Mouse (Mus musculus) adrenal gland, postnatal 4 days (tissue): Measurements from ENCODE around the gene Dglucy. TPM values are rescaled to one million over a fixed set of nuclear protein-coding genes. Genes with fewer than 3 reads are reported as not detected.

ENCODE experiments used
- DNase-seq, 2 experiments: peaks; one replicate each; pipeline ENCODE4 v3.0.0; 2021 to 2022; ENCODE audit warnings: low spot score in 2 of 2, mixed read lengths in 2 of 2
- total RNA-seq, 2 experiments: library from RNA; stranded (reverse); gene quantifications; 2 replicates each; pipeline ENCODE4 v1.2.3; 2021

The Dglucy gene
- total RNA-seq, 2 experiments from 2014 or later, result 11.3 to 11.5 TPM

DNA sequence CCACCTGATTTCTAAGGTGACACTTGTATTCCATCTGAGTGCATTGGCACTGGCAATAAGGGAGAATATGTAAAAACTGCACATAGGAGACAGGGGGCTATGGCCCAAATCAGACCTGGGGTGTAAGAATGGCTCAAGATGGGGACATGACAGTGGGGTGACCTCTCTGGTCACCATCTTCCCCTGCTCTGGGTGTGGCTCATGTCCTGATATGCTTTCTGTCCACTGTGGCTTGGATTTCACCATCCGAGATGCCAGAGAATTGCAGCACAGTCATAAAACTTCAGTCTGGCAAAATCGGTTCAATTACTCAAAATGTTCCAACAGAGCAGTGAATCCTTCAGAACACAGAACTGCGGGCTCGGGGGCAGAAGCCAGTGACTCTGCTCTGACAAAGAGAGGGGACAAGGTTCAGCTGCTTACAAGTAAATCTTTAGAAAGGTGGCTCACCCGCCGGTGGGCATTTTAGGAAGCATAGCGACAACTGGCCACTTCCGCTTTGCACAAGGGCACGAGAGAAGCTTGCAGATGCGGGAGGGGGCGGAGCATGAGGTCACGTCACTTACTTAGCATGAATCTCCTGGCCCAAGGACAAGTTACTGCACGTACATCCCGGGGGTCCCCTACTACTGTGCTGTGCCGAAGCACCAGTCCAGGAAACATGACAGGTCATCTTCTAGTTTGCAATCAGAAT is 145.9 kb downstream of the Dglucy start:
- DNase-seq, result no peak

- no peak for DNase-seq
These were observed 147.1 kb downstream of the Dglucy start for GRCm38 (mm10) chr12:100925644-100926619.

DNA sequence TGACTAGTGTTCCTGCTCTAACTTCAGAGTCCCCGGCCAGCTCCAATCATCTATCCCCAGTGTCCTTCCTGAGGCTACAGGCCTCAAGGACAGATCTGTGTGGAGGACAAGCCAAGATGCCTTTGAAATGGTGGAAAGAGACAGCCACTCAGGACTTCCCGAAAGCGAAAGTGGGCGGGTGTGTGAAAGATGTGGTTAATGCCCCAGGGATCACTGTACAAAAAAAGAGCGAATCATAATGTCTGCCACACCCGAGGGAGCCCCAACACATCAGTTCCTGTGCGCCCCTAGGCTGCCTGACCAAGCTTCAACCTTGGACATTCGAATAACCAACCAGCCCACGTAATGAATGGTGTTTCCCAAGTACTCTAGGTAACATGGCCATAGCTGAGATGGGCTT is 149.4 kb downstream of the Dglucy start:
- DNase-seq, result no peak

DNA sequence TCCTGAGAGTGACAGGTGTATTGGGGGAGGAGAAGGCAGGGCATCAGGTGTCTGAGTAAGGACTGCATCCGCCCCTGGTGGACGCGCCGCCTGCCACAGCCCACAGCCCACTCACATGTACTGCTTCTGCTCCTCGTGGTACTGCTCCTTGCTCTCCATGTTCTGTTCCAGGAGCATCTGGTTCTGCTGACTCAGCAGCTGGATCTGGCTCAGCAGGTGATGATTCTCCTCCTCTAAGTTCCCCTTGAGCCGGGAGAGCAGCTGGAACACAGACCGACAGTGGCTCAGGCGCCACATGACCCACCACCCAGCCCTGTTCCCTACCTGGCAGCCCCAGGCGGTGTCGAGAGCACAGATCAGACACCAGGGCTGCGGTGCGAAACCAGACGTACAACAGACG is 152.8 kb downstream of the Dglucy start:
- DNase-seq, result no peak

- DNase-seq, result no peak
These were observed 155.9 kb downstream of the Dglucy start for GRCm38 (mm10) chr12:100934796-100935195.

DNA sequence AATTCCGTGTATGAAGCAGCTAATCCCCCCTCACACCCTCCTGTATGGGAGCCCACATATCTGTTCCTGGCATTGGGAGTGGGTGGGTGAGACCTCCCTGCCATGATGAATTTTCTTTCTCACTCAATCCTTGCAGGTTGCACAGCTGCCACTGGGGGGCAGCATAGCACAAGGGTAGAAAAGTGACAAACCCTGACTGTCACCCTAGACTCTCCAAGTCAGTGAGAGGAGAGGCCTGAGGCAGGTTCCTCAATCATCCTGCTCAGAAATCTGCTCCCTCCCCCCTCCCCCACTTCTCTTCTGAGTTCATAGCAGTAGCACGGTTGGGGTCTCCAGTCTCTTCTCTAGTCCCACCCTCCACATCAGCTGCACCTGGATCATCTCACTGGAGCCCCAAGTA is 157.3 kb downstream of the Dglucy start:
- DNase-seq, result peak; percentile 46 to 67

DNA sequence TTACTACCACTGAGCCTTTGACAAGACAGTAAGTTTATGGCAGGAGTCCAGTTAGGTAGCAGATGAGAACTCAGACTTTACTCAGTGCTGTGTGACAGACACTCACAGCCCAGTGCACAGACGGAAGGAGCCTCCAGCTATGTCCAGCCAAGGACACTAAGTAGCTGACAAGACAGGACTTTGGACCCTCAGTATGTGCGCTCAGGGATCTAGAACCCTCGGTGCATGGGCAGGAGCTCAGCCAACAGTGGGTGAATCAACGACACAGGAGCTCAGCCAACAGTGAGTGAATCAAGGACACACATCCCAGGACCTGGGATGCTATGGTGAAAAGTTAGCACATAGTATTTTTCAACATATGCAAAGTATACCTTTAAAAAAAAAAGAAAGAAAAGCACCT is 157.9 kb downstream of the Dglucy start:
- DNase-seq, result no peak

GRCm38 (mm10) chr12:100937441-100938360 is 158.8 kb downstream of the Dglucy start:
- no peak for DNase-seq

DNA sequence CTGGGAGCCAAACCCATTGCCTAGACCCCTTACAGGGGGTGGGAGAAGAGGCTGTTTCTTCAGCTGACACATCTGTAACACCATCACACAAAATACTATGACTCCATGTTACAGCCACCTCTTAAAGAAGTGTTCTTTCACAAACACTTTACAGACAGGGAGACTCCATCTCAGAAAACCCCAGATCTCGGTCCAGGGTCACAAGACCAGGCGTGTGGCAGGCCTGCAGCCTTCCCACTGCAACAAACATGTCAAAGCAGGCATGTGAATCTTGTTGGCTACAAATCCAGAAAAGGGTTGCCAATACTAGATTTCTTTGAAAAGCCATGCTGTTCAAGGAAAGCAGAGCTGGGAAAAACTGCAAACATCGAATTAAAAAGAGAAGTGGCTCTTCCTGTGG is 162.5 kb downstream of the Dglucy start:
- DNase-seq, result no peak

DNA sequence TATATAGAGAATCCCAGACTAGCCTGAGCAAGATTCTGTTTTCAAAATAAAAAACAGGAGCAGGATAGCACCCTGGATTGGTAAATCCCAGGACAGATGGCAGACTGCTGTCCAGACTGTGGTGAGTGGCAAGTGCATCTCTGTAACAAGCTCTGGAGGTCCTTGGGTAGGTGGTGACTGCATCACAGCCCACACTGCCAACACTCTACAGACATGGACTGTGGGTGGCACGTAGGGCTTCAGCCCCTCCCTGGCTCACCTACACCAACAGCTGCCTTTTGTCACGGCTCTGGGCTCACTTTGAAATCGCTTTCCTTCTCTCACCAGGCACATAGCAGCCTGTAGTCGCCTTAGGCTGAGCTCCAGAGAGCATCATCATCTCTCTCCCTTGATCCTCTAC is 164.3 kb downstream of the Dglucy start:
- DNase-seq, result no peak

DNA sequence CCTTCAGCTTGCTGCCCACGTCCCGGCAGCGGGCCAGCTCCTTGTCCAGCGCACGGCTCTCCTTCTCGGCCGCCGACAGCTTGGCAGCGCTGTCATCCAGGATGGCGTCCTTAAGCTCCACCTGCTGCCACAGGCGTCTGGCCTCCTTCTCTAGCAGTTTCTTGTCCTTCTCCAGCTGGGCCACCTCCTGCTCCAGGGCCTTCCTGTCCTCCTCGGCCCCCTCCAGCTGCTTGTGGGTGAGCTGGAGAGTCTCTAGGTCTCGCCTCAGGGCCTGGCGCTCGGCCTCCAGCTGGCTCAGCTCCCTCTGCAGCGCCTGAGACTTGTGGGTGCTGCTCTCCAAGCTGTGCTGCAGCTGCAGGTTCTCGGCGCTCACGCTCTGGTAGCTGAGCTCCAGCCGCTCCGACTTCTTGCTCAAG is 166.1 kb downstream of the Dglucy start:
- no peak for DNase-seq

DNA sequence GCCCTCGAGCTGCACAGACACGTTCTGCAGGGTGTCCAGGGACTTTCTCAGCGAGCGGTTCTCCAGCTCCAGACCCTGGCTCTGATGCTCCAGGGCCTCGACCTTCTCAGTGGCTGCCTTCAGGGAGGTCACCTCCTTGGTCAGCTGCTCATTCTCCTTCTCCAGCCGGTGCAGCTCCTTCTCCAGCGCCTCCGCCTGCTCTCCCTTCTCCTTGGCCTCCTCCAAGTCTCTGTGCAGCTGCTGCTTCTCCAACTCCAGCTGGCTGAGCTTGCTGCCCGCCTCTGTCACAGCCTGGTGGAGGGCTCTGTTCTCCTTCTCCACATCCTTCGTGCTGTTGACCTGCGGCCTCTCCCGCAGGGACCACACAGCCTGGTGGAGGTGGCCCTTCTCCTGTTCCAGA is 166.6 kb downstream of the Dglucy start:
- no peak for DNase-seq

- DNase-seq, result no peak
These were observed 167.1 kb downstream of the Dglucy start for GRCm38 (mm10) chr12:100945948-100946347.

Other genes starting within 250 kb of the Dglucy start
- 10 to 100 TPM; 10.7 to 12.0 TPM for gene Rps6ka5, start 52.1 kb upstream of the Dglucy start, total RNA-seq
- gene Gpr68, start 129.1 kb downstream of the Dglucy start, total RNA-seq, result 1 to 10 TPM; 2.5 to 2.8 TPM
- 10 to 100 TPM in 1 of 2 experiments, 1 to 10 TPM in 1; 9.3 to 12.4 TPM for gene Ccdc88c, start 250.0 kb downstream of the Dglucy start, total RNA-seq